Mouse (Mus musculus) hindbrain, embryonic 11.5 days (tissue): ENCODE measurements around the gene Repin1. TPM values are rescaled to one million over a fixed set of nuclear protein-coding genes. Genes with fewer than 3 reads are reported as not detected.

Experiments
- ATAC-seq: fragments of 200-750 bp; cut with Nextera tagmentation; 2 replicates; pipeline ENCODE4 v1.8.0; 2017; ENCODE audit warnings: mild to moderate bottlenecking, moderate TSS enrichment, moderate library complexity; ENCODE audit not compliant: low FRiP score
- DNase-seq: peaks from one replicate; pipeline ENCODE4 v3.0.0-alpha.2; 2015; ENCODE audit warnings: low spot score
- H3K27ac ChIP-seq: fragments of 300-500 bp; sonication (generic); 2 replicates; pipeline ENCODE4 v1.5.1; 2014; ENCODE audit warnings: mild to moderate bottlenecking, low read depth, low read length
- H3K27me3 ChIP-seq: fragments of 300-500 bp; sonication (generic); 2 replicates; pipeline ENCODE4 v1.6.1; 2014; ENCODE audit warnings: mild to moderate bottlenecking, low read length, moderate library complexity, mixed read lengths; ENCODE audit not compliant: control insufficient read depth, insufficient read depth
- H3K36me3 ChIP-seq: fragments of 300-500 bp; sonication (generic); 2 replicates; pipeline ENCODE4 v1.6.1; 2014; ENCODE audit warnings: mild to moderate bottlenecking, low read length, moderate library complexity, mixed read lengths; ENCODE audit not compliant: control insufficient read depth, insufficient read depth
- H3K4me1 ChIP-seq: fragments of 300-500 bp; sonication (generic); replicated peaks from 2 replicates; pipeline ENCODE4 v1.6.1; 2014; ENCODE audit warnings: low read length, mixed read lengths; ENCODE audit not compliant: control insufficient read depth, insufficient read depth
- H3K4me2 ChIP-seq: fragments of 300-500 bp; sonication (generic); replicated peaks from 2 replicates; pipeline ENCODE4 v1.6.1; 2014; ENCODE audit warnings: mild to moderate bottlenecking, low read depth, low read length
- H3K4me3 ChIP-seq: fragments of 300-500 bp; sonication (generic); 2 replicates; pipeline ENCODE4 v1.5.1; 2014; ENCODE audit warnings: low read depth, low read length
- H3K9ac ChIP-seq: fragments of 300-500 bp; sonication (generic); 2 replicates; pipeline ENCODE4 v1.6.1; 2014; ENCODE audit warnings: low read depth, low read length
- H3K9me3 ChIP-seq: fragments of 300-500 bp; sonication (generic); 2 replicates; pipeline ENCODE4 v1.6.1; 2016; ENCODE audit warnings: low read length; ENCODE audit not compliant: control insufficient read depth
- WGBS: fragments of 180-500 bp; shearing (Covaris S2); extraction: QIAGEN DNeasy Blood & Tissue Kit; methylation state at CpG from one replicate; pipeline ENCODE4 v1.1.7; 2014; 5-methylcytosine and 5-hydroxymethylcytosine counted together
- polyA plus RNA-seq: library from polyadenylated mRNA; unstranded; fragments of >200 nt; fragmentation: Nextera tagmentation; extraction: Ambion mirVana; gene quantifications from 2 replicates; pipeline ENCODE4 v1.2.1, GENCODE M21; 2014

Repin1 gene
- polyA plus RNA-seq, 1 experiment from 2014 or later: 37.8 TPM

DNA sequence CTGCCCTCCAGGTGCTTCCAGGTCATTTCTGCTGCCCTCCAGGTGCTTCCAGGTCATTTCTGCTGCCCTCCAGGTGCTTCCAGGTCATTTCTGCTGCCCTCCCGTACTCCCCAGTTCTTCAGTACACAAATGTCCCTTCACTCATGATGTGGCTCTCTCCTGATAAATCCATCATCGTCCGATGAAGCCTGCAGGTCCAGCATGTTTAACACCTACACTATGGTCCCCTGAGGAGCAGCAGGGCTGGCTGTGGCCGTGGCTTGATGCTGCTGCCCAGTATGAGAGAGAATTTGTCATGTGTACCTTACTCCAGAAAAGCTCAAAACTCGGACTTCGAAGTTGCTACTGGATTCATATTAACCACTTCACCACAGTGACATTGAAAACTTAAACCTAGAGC is 47.7 kb downstream of the Repin1 start:
- no peaks in the 10 kb centered on the region for H3K9me3 ChIP-seq
- H3K4me2 ChIP-seq: no peak overlapping the region
- no peak for DNase-seq
- H3K9ac ChIP-seq: no peak overlapping the region
- 79% methylated on average over 6 of the region's 6 CpGs for WGBS
- H3K4me1 ChIP-seq: no peaks in the 10 kb centered on the region
- H3K36me3 ChIP-seq: no peaks in the 10 kb centered on the region
- H3K27me3 ChIP-seq: no peaks in the 10 kb centered on the region
- no peak overlapping the region for H3K4me3 ChIP-seq
- ATAC-seq: no peak
- H3K27ac ChIP-seq: no peak overlapping the region

- WGBS: 24% methylated on average over 4 of the region's 4 CpGs
- Histone ChIP-seq H3K9ac (no peak overlapping the region), H3K4me2 (no peak overlapping the region), H3K4me1 (no peaks in the 10 kb centered on the region), H3K36me3 (no peaks in the 10 kb centered on the region), H3K27me3 (no peaks in the 10 kb centered on the region), H3K27ac (no peak overlapping the region), H3K9me3 (no peaks in the 10 kb centered on the region), H3K4me3 (no peak overlapping the region)
- DNase-seq: peak; percentile 84
- no peak for ATAC-seq
Measured at GRCm38 (mm10) chr6:48642764-48643292, 49.1 kb downstream of the Repin1 start.

GRCm38 (mm10) chr6:48645660-48646308 is 52.1 kb downstream of the Repin1 start:
- H3K9me3 ChIP-seq: no peaks in the 10 kb centered on the region
- no peaks in the 10 kb centered on the region for H3K36me3 ChIP-seq
- no peak overlapping the region for H3K9ac ChIP-seq
- no peaks in the 10 kb centered on the region for H3K4me1 ChIP-seq
- ATAC-seq: peak; percentile 40
- peak; percentile 80 for DNase-seq
- no peaks in the 10 kb centered on the region for H3K27me3 ChIP-seq
- H3K4me2 ChIP-seq: no peak overlapping the region
- WGBS: 16% methylated on average over 12 of the region's 12 CpGs
- no peak overlapping the region for H3K4me3 ChIP-seq
- H3K27ac ChIP-seq: no peak overlapping the region

DNA sequence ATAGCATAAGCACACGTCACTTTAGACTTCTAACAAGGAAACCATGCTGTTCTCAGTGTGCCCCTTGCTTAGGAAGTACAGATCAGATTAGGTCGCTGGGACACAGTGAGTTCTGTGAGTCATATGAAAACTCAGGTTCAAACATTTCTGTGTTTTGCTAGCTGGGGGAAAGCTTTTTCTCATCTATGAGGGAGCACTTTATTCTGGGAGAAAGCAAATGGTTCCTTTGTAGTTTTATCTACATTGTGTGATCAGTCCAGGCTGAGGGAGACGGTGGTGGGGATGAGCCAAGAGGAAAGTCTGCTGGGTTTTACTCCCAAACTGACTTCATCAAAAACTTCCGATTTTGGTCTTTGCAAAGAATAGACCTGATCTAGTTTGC is 52.6 kb downstream of the Repin1 start:
- 85% methylated on average over 4 of the region's 4 CpGs for WGBS
- H3K4me2 ChIP-seq: no peak overlapping the region
- no peak overlapping the region for H3K9ac ChIP-seq
- no peaks in the 10 kb centered on the region for H3K9me3 ChIP-seq
- no peak overlapping the region for H3K27ac ChIP-seq
- DNase-seq (no peak), ATAC-seq (no peak)
- H3K36me3 ChIP-seq: no peaks in the 10 kb centered on the region
- no peaks in the 10 kb centered on the region for H3K4me1 ChIP-seq
- H3K27me3 ChIP-seq: no peaks in the 10 kb centered on the region
- H3K4me3 ChIP-seq: no peak overlapping the region

DNA sequence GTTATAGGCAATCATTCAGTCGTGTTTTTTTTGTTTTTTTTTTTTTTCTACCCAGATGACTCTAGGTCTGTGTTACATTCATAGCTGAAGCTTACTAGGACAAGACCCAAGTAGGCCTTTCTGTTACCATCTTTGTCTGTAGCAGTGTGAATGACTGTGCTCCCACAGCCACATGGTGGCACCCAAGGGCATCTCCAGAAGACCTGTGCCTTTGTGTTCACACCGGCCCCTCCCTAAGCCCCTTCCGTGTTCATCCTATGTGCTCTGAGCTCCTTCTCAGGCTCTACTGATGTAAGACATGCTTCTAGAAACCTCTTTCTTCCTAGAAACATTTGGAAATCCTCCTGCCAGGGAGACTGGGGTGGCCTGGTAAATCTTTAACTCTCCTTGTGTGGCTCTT is 53.3 kb downstream of the Repin1 start, which contains the start of gene Gimap8:
Gimap8 (plus strand) TSS at position 240 of the 400 bp plus-strand sequence.
- 50% methylated on average over 3 of the region's 3 CpGs for WGBS
- Histone ChIP-seq H3K9me3 (no peaks in the 10 kb centered on the region), H3K9ac (no peak within 1 kb of the TSS), H3K4me2 (no peak within 1 kb of the TSS), H3K27me3 (no peaks in the 10 kb centered on the region), H3K36me3 (no peaks in the 10 kb centered on the region), H3K4me3 (no peak within 1 kb of the TSS), H3K4me1 (no peaks in the 10 kb centered on the region), H3K27ac (no peak within 1 kb of the TSS)
- ATAC-seq: no peak
- DNase-seq: peak; percentile 39

GRCm38 (mm10) chr6:48647611-48648010 is 53.9 kb downstream of the Repin1 start:
- ATAC-seq (no peak), DNase-seq (no peak)
- 71% methylated on average over 2 of the region's 2 CpGs for WGBS
- no peak overlapping the region for H3K27ac ChIP-seq
- no peak overlapping the region for H3K9ac ChIP-seq
- H3K27me3 ChIP-seq: no peaks in the 10 kb centered on the region
- no peak overlapping the region for H3K4me2 ChIP-seq
- no peaks in the 10 kb centered on the region for H3K4me1 ChIP-seq
- no peak overlapping the region for H3K4me3 ChIP-seq
- no peaks in the 10 kb centered on the region for H3K9me3 ChIP-seq
- no peaks in the 10 kb centered on the region for H3K36me3 ChIP-seq

Other genes with a start within 250 kb of the Repin1 start
- gene Krba1, start 198.3 kb upstream of the Repin1 start, polyA plus RNA-seq: 16.0 and 19.1 TPM in 2 replicates
- gene Zfp467, start 148.1 kb upstream of the Repin1 start, polyA plus RNA-seq: 13.3 and 14.9 TPM in 2 replicates
- gene Sspo, start 145.7 kb upstream of the Repin1 start, polyA plus RNA-seq: 0.05 and 0.17 TPM in 2 replicates
- 55.1 and 59.0 TPM in 2 replicates for gene Atp6v0e2, start 56.3 kb upstream of the Repin1 start, polyA plus RNA-seq
- 13.9 and 17.2 TPM in 2 replicates for gene Lrrc61, start 39.1 kb upstream of the Repin1 start, polyA plus RNA-seq
- gene Rarres2, start 21.1 kb upstream of the Repin1 start, polyA plus RNA-seq: 2.0 and 2.5 TPM in 2 replicates
- not detected in 2 replicates for gene Gm45021, start 4.3 kb upstream of the Repin1 start, polyA plus RNA-seq
- not detected in 2 replicates for gene Gm44965, start 58 bp downstream of the Repin1 start, polyA plus RNA-seq
- 7.7 and 11.0 TPM in 2 replicates for gene Zfp775, start 8.2 kb downstream of the Repin1 start, polyA plus RNA-seq
- 1.1 and 1.2 TPM in 2 replicates for gene AI854703, start 32.9 kb downstream of the Repin1 start, polyA plus RNA-seq
- gene Gimap8, start 53.4 kb downstream of the Repin1 start, polyA plus RNA-seq: 0.37 and 0.57 TPM in 2 replicates
- gene Gimap9, start 82.2 kb downstream of the Repin1 start, polyA plus RNA-seq: 4.2 and 4.8 TPM in 2 replicates
- 3.3 and 5.6 TPM in 2 replicates for gene Gimap4, start 90.7 kb downstream of the Repin1 start, polyA plus RNA-seq
- 10.7 and 11.5 TPM in 2 replicates for gene Gimap6, start 114.3 kb downstream of the Repin1 start, polyA plus RNA-seq
- not detected in 2 replicates for gene Gm28053, start 124.7 kb downstream of the Repin1 start, polyA plus RNA-seq
- gene Gimap7, start 124.7 kb downstream of the Repin1 start, polyA plus RNA-seq: 0.11 TPM in 1 of 2 replicates, not detected in the other
- 5.0 and 6.1 TPM in 2 replicates for gene Gimap1, start 145.2 kb downstream of the Repin1 start, polyA plus RNA-seq
- 0.49 and 0.92 TPM in 2 replicates for gene Gimap5, start 152.3 kb downstream of the Repin1 start, polyA plus RNA-seq
- 0.17 TPM in 1 of 2 replicates, not detected in the other for gene Gimap3, start 177.0 kb downstream of the Repin1 start, polyA plus RNA-seq
- 25.7 and 26.0 TPM in 2 replicates for gene Tmem176a, start 247.0 kb downstream of the Repin1 start, polyA plus RNA-seq
- 66.7 and 72.5 TPM in 2 replicates for gene Tmem176b, start 247.6 kb downstream of the Repin1 start, polyA plus RNA-seq